Mouse (Mus musculus) heart, adult 10 weeks (tissue): ENCODE data around the gene Eepd1. TPM values are rescaled to one million over a fixed set of nuclear protein-coding genes. Genes with fewer than 3 reads are reported as not detected.

Experiments used
- polyA plus RNA-seq: library from polyadenylated mRNA; stranded (reverse); fragments of 350-450 nt; fragmentation: Illumina TruSeq; extraction: RNeasy Lipid Tissue Mini Kit (QIAGEN cat#74804); gene quantifications from one replicate; pipeline ENCODE4 v1.2.3, GENCODE M21; 2014; ENCODE audit warnings: low read depth, low replicate concordance

Gene Eepd1
- polyA plus RNA-seq = 20.8 TPM

GRCm38 (mm10) chr9:25481344-25482095, at the start of gene Eepd1:
TSS of gene Eepd1 (plus strand) at chr9:25481547.

Other genes starting within 250 kb of the Eepd1 start
- 129 TPM for gene Sept7, start 229.1 kb upstream of the Eepd1 start, polyA plus RNA-seq